Mouse (Mus musculus): Measurements from ENCODE around the gene Gm5475. TPM values are rescaled to one million over a fixed set of nuclear protein-coding genes. Genes with fewer than 3 reads are reported as not detected.

Gene Gm5475
- polyA plus RNA-seq (2017; shearing (Covaris generic)), result not detected

GRCm38 (mm10) chr15:100421758-100422197 is at the start of gene Gm5475:
Gm5475 (plus strand) TSS chr15:100422147.

GRCm38 (mm10) chr15:100424396-100425122 is 2.6 kb downstream of the Gm5475 start, which contains the start of gene Slc11a2:
Slc11a2 (minus strand) TSS chr15:100425072.

GRCm38 (mm10) chr15:100468295-100469188 is 46.6 kb downstream of the Gm5475 start, which contains the start of gene Letmd1:
Letmd1 (plus strand) TSS chr15:100469023.

Other genes starting within 250 kb of the Gm5475 start
- gene Atf1, start 194.3 kb upstream of the Gm5475 start, polyA plus RNA-seq (2017; shearing (Covaris generic)), result 33.2 TPM
- gene Tmprss12, start 141.3 kb upstream of the Gm5475 start, polyA plus RNA-seq (2017; shearing (Covaris generic)), result not detected
- 14.1 TPM for gene Mettl7a1, start 118.0 kb upstream of the Gm5475 start, polyA plus RNA-seq (2017; shearing (Covaris generic))
- gene Mettl7a3, start 87.2 kb upstream of the Gm5475 start, polyA plus RNA-seq (2017; shearing (Covaris generic)), result not detected
- not detected for gene Methig1, start 69.0 kb upstream of the Gm5475 start, polyA plus RNA-seq (2017; shearing (Covaris generic))
- gene Mettl7a2, start 68.9 kb upstream of the Gm5475 start, polyA plus RNA-seq (2017; shearing (Covaris generic)), result not detected
- not detected for gene Higd1c, start 57.6 kb upstream of the Gm5475 start, polyA plus RNA-seq (2017; shearing (Covaris generic))
- 41.8 TPM for gene Slc11a2, start 2.9 kb downstream of the Gm5475 start, polyA plus RNA-seq (2017; shearing (Covaris generic))
- gene Letmd1, start 46.9 kb downstream of the Gm5475 start, polyA plus RNA-seq (2017; shearing (Covaris generic)), result 52.3 TPM
- 4.0 TPM for gene Csrnp2, start 73.3 kb downstream of the Gm5475 start, polyA plus RNA-seq (2017; shearing (Covaris generic))
- 11.5 TPM for gene Tfcp2, start 129.9 kb downstream of the Gm5475 start, polyA plus RNA-seq (2017; shearing (Covaris generic))
- gene Pou6f1, start 177.8 kb downstream of the Gm5475 start, polyA plus RNA-seq (2017; shearing (Covaris generic)), result 8.9 TPM
- 610 TPM for gene Dazap2, start 193.2 kb downstream of the Gm5475 start, polyA plus RNA-seq (2017; shearing (Covaris generic))
- 0.32 TPM for gene Smagp, start 214.8 kb downstream of the Gm5475 start, polyA plus RNA-seq (2017; shearing (Covaris generic))
- gene Bin2, start 247.4 kb downstream of the Gm5475 start, polyA plus RNA-seq (2017; shearing (Covaris generic)), result 710 TPM